Mouse (Mus musculus) megakaryocyte-erythroid progenitor cell, adult 5-6 weeks (primary cell): ENCODE measurements around the gene Olfr211. TPM values are rescaled to one million over a fixed set of nuclear protein-coding genes. Genes with fewer than 3 reads are reported as not detected.

Experiments used
- total RNA-seq, 2 experiments: library from RNA; stranded (forward) in 1 of 2; stranded (reverse) in 1 of 2; fragments of 200-1000, 215-1000 nt in 1 of 2; fragments of >200 nt in 1 of 2; fragmentation: Nextera tagmentation in 1 of 2; gene quantifications; 2 replicates each; pipeline ENCODE4 v1.2.3; 2014 to 2017

The Olfr211 gene
- total RNA-seq, 2 experiments from 2014 or later, result not detected

Other genes with a start within 250 kb of the Olfr211 start
- gene Zfand4, start 224.9 kb upstream of the Olfr211 start, total RNA-seq (2014; fragmentation: Nextera tagmentation), result 20.2 and 32.4 TPM in 2 replicates
- gene Zfand4, start 224.9 kb upstream of the Olfr211 start, total RNA-seq (2017), result 17.8 and 23.2 TPM in 2 replicates
- 48.1 and 51.8 TPM in 2 replicates for gene March8, start 151.1 kb upstream of the Olfr211 start, total RNA-seq (2014; fragmentation: Nextera tagmentation)
- gene March8, start 151.1 kb upstream of the Olfr211 start, total RNA-seq (2017), result 47.0 and 51.0 TPM in 2 replicates
- gene Alox5, start 27.9 kb upstream of the Olfr211 start, total RNA-seq (2014; fragmentation: Nextera tagmentation), result 3.2 and 4.4 TPM in 2 replicates
- 4.2 and 5.7 TPM in 2 replicates for gene Alox5, start 27.9 kb upstream of the Olfr211 start, total RNA-seq (2017)
- not detected in 2 replicates for gene Olfr212, start 17.4 kb downstream of the Olfr211 start, total RNA-seq (2014; fragmentation: Nextera tagmentation)
- not detected in 2 replicates for gene Olfr212, start 17.4 kb downstream of the Olfr211 start, total RNA-seq (2017)
- gene Olfr213, start 49.4 kb downstream of the Olfr211 start, total RNA-seq (2014; fragmentation: Nextera tagmentation), result not detected in 2 replicates
- gene Olfr213, start 49.4 kb downstream of the Olfr211 start, total RNA-seq (2017), result not detected in 2 replicates
- gene Gm5580, start 62.0 kb downstream of the Olfr211 start, total RNA-seq (2014; fragmentation: Nextera tagmentation), result not detected in 2 replicates
- 0.28 and 0.99 TPM in 2 replicates for gene Gm5580, start 62.0 kb downstream of the Olfr211 start, total RNA-seq (2017)
- gene Olfr214, start 65.1 kb downstream of the Olfr211 start, total RNA-seq (2014; fragmentation: Nextera tagmentation), result not detected in 2 replicates
- not detected in 2 replicates for gene Olfr214, start 65.1 kb downstream of the Olfr211 start, total RNA-seq (2017)
- not detected in 2 replicates for gene Olfr215, start 95.1 kb downstream of the Olfr211 start, total RNA-seq (2014; fragmentation: Nextera tagmentation)
- not detected in 2 replicates for gene Olfr215, start 95.1 kb downstream of the Olfr211 start, total RNA-seq (2017)
- gene Zfp422, start 139.9 kb downstream of the Olfr211 start, total RNA-seq (2014; fragmentation: Nextera tagmentation), result 32.6 and 36.2 TPM in 2 replicates
- gene Zfp422, start 139.9 kb downstream of the Olfr211 start, total RNA-seq (2017), result 21.2 and 40.2 TPM in 2 replicates
- not detected in 2 replicates for gene Depp1, start 161.5 kb downstream of the Olfr211 start, total RNA-seq (2014; fragmentation: Nextera tagmentation)
- not detected in 2 replicates for gene Depp1, start 161.5 kb downstream of the Olfr211 start, total RNA-seq (2017)
- 2.0 and 2.4 TPM in 2 replicates for gene Rassf4, start 184.9 kb downstream of the Olfr211 start, total RNA-seq (2014; fragmentation: Nextera tagmentation)
- 3.3 and 5.4 TPM in 2 replicates for gene Rassf4, start 184.9 kb downstream of the Olfr211 start, total RNA-seq (2017)
- 0.11 and 0.27 TPM in 2 replicates for gene Tmem72, start 227.8 kb downstream of the Olfr211 start, total RNA-seq (2014; fragmentation: Nextera tagmentation)
- gene Tmem72, start 227.8 kb downstream of the Olfr211 start, total RNA-seq (2017), result under 0.01 and 0.09 TPM in 2 replicates